ENCODE assay signal across 8 mouse cellular contexts in genomic region chr9:111312442-111313141, GRCm38 (mm10). TPM values are rescaled to one million over a fixed set of nuclear protein-coding genes. Genes with fewer than 3 reads are reported as not detected.
A peak's percentile ranks its signal among the peaks of the same experiment; 100 is the strongest.
DNase-seq lines count a peak whose midpoint lies in the region; ATAC-seq and TF ChIP-seq lines count a peak whose summit lies in the region.
"Had no signal": no experiment of that assay in that cellular context is flagged by ENCODE, and none has a peak within 500 bp of the region (broad histone marks: within the 10 kb centered on the region; RNA-seq: fewer than 3 reads in every experiment).

No protein-coding gene starts in this region.

- H3K4me1 ChIP-seq in forebrain, postnatal 0 days (ENCODE audit: insufficient read depth): no peaks in the 10 kb centered on the region
- H3K4me1 ChIP-seq in liver, embryonic 13.5 days (replicated peaks): peaks cover 13% of the 10 kb centered on the region
- peaks cover 16% of the 10 kb centered on the region for H3K4me1 ChIP-seq in stomach, embryonic 16.5 days (ENCODE audit: control insufficient read depth, insufficient read depth, low read length)

- peak; percentile 59 for ATAC-seq in forebrain, postnatal 0 days
- no peak for ATAC-seq in liver, embryonic 13.5 days (ENCODE audit: low read depth)
- peak; percentile 53; the same call in 1 of the 2 replicates for ATAC-seq in stomach, embryonic 16.5 days (ENCODE audit: insufficient read depth, low FRiP score)

- H3K27me3 ChIP-seq in forebrain, postnatal 0 days (ENCODE audit: insufficient read depth, low read length): peaks cover 24% of the 10 kb centered on the region
- H3K27me3 ChIP-seq in liver, embryonic 13.5 days: peaks cover 68% of the 10 kb centered on the region
- H3K27me3 ChIP-seq in stomach, embryonic 16.5 days (ENCODE audit: control insufficient read depth, insufficient read depth, low read length): peaks cover 54% of the 10 kb centered on the region

- H3K4me3 ChIP-seq in left cerebral cortex, adult 2 months: peak overlapping the region; percentile 61
- peak overlapping the region; percentile 61 for H3K4me3 ChIP-seq in forebrain, postnatal 0 days (ENCODE audit: low read depth, low read length)
- H3K4me3 ChIP-seq in liver, embryonic 13.5 days (replicated peaks): peak overlapping the region; percentile 44
- peak overlapping the region; percentile 48 for H3K4me3 ChIP-seq in stomach, embryonic 16.5 days (replicated peaks; ENCODE audit: low read length)

- H3K9ac ChIP-seq in forebrain, postnatal 0 days: peak overlapping the region; percentile 66
- no peak overlapping the region for H3K9ac ChIP-seq in liver, embryonic 13.5 days
- H3K9ac ChIP-seq in stomach, embryonic 16.5 days (ENCODE audit: low read length): peak overlapping the region; percentile 56

- peak overlapping the region; percentile 87 for H3K27ac ChIP-seq in left cerebral cortex, adult 2 months
- peak overlapping the region; percentile 76 for H3K27ac ChIP-seq in forebrain, postnatal 0 days (ENCODE audit: low read depth, low read length)
- H3K27ac ChIP-seq in liver, embryonic 13.5 days: no peak overlapping the region; the same call in 1 of the 2 replicates
- H3K27ac ChIP-seq in stomach, embryonic 16.5 days (ENCODE audit: low read length): no peak overlapping the region

- no peaks in the 10 kb centered on the region; the same call in 1 of the 2 replicates for H3K9me3 ChIP-seq in forebrain, postnatal 0 days (ENCODE audit: low read length)
- no peaks in the 10 kb centered on the region for H3K9me3 ChIP-seq in liver, embryonic 13.5 days (replicated peaks)
- H3K9me3 ChIP-seq in stomach, embryonic 16.5 days (replicated peaks; ENCODE audit: control insufficient read depth, low read length): 0 out of 2 replicates have a peak, but pooled peaks cover 6% of the 10 kb centered on the region

- H3K4me2 ChIP-seq in forebrain, postnatal 0 days (ENCODE audit: low read depth): peak overlapping the region; percentile 78
- peak overlapping the region; percentile 60 for H3K4me2 ChIP-seq in liver, embryonic 13.5 days
- H3K4me2 ChIP-seq in stomach, embryonic 16.5 days (ENCODE audit: low read depth, low read length): peak overlapping the region; percentile 79

- no peaks in the 10 kb centered on the region for H3K36me3 ChIP-seq in forebrain, postnatal 0 days (ENCODE audit: insufficient read depth)
- no peaks in the 10 kb centered on the region for H3K36me3 ChIP-seq in liver, embryonic 13.5 days
- no peaks in the 10 kb centered on the region for H3K36me3 ChIP-seq in stomach, embryonic 16.5 days (ENCODE audit: control insufficient read depth, insufficient read depth, low read length)

- WGBS in forebrain, postnatal 0 days: under 1% methylated on average over 38 of the region's 59 CpGs
- under 1% methylated on average over 36 of the region's 59 CpGs for WGBS in liver, embryonic 13.5 days (ENCODE audit: insufficient replicate concordance)
- WGBS in stomach, embryonic 16.5 days: under 1% methylated on average over 48 of the region's 59 CpGs

- DNase-seq in left cerebral cortex, adult 2 months (ENCODE audit: extremely low spot score in 1 of 2, low spot score in 2 of 2): peak; percentile 37 to 40
- DNase-seq in left cerebral cortex, adult 8-10 months (ENCODE audit: low spot score in 2 of 2): no peak
- peak; percentile 34 to 38 for DNase-seq in cerebellum, postnatal 25 days
- DNase-seq in forebrain, postnatal 0 days: peak; percentile 48
- no peak for DNase-seq in liver, embryonic 13.5 days
- no peak for DNase-seq in urinary bladder, postnatal 14 days (ENCODE audit: low spot score)

- intact Hi-C loops in left cerebral cortex, adult 2 months (cut with DNase I): loop anchor here (5.0 kb wide), 1 partner anchor 130 kb away; no protein-coding TSS in a partner anchor

- no peak; the same call in 1 of the 2 replicates for TF ChIP-seq CTCF in left cerebral cortex, adult 2 months (IDR thresholded peaks at IDR 0.05)
- no peak for TF ChIP-seq CTCF in forebrain, postnatal 0 days (IDR thresholded peaks at IDR 0.05; ENCODE audit: low read depth)

RNA-seq across cellular contexts. Expression of gene Trank1, which starts 1.1 kb away (rescaled TPM):
- total RNA-seq in left cerebral cortex, adult 2 months (2021): 100 to 1,000 TPM; 308 to 309 TPM
- total RNA-seq in left cerebral cortex, adult 8-10 months (2022): 100 to 1,000 TPM; 256 to 279 (median 263) TPM
- total RNA-seq in forebrain, postnatal 0 days (2014; rRNA removed): 61.7 and 92.5 TPM in 2 replicates
- 7.5 and 10.9 TPM in 2 replicates for polyA plus RNA-seq in forebrain, postnatal 0 days (2015; fragmentation: Nextera tagmentation; extraction: Ambion mirVana)
- not detected in 2 replicates for polyA plus RNA-seq in liver, embryonic 13.5 days (2015; fragmentation: Nextera tagmentation; extraction: Ambion mirVana)
- polyA plus RNA-seq in stomach, embryonic 16.5 days (2015; fragmentation: Nextera tagmentation; extraction: Ambion mirVana): 0.08 and 0.21 TPM in 2 replicates
- total RNA-seq: neutrophil, adult 5-6 weeks had no signal

RNA-seq across cellular contexts. Expression of gene Epm2aip1, which starts 40.9 kb away (rescaled TPM):
- total RNA-seq in left cerebral cortex, adult 2 months (2021): 10 to 100 TPM; 79.7 to 81.8 TPM
- total RNA-seq in left cerebral cortex, adult 8-10 months (2022): 10 to 100 TPM; 78.9 to 89.4 (median 83.4) TPM
- 75.9 and 101 TPM in 2 replicates for total RNA-seq in forebrain, postnatal 0 days (2014; rRNA removed)
- 28.2 and 37.0 TPM in 2 replicates for polyA plus RNA-seq in forebrain, postnatal 0 days (2015; fragmentation: Nextera tagmentation; extraction: Ambion mirVana)
- polyA plus RNA-seq in liver, embryonic 13.5 days (2015; fragmentation: Nextera tagmentation; extraction: Ambion mirVana): 5.9 and 8.8 TPM in 2 replicates
- 29.1 and 29.2 TPM in 2 replicates for polyA plus RNA-seq in stomach, embryonic 16.5 days (2015; fragmentation: Nextera tagmentation; extraction: Ambion mirVana)

RNA-seq across cellular contexts. Expression of gene Mlh1, which starts 41.0 kb away (rescaled TPM):
- 10 to 100 TPM; 12.3 to 18.1 TPM for total RNA-seq in left cerebral cortex, adult 2 months (2021)
- total RNA-seq in left cerebral cortex, adult 8-10 months (2022): 10 to 100 TPM; 13.1 to 20.9 (median 16.4) TPM
- total RNA-seq in forebrain, postnatal 0 days (2014; rRNA removed): 23.0 and 23.6 TPM in 2 replicates
- polyA plus RNA-seq in forebrain, postnatal 0 days (2015; fragmentation: Nextera tagmentation; extraction: Ambion mirVana): 17.3 and 18.4 TPM in 2 replicates
- polyA plus RNA-seq in liver, embryonic 13.5 days (2015; fragmentation: Nextera tagmentation; extraction: Ambion mirVana): 24.7 and 29.3 TPM in 2 replicates
- polyA plus RNA-seq in stomach, embryonic 16.5 days (2015; fragmentation: Nextera tagmentation; extraction: Ambion mirVana): 34.6 and 35.5 TPM in 2 replicates

Comparison
In these comparisons a context has a peak if more than half of its experiments do, and no peak if none do; other contexts are left out.
1. DNase-seq: peak in left cerebral cortex, adult 2 months (2 of 2), cerebellum, postnatal 25 days (2 of 2) and forebrain, postnatal 0 days (single experiment); none in left cerebral cortex, adult 8-10 months (0 of 2), liver, embryonic 13.5 days (single experiment) and urinary bladder, postnatal 14 days (single experiment).
2. H3K27ac ChIP-seq: peak in left cerebral cortex, adult 2 months (single experiment) and forebrain, postnatal 0 days (single experiment); none in liver, embryonic 13.5 days (single experiment) and stomach, embryonic 16.5 days (single experiment).
3. Peak in every context shown above with its lines, with median percentiles within 50 percentile points of each other: H3K4me3 ChIP-seq and H3K4me2 ChIP-seq.